Mouse (Mus musculus): ENCODE results near the gene Galnt4.

- no peak for TF ChIP-seq CTCF (IDR thresholded peaks at IDR 0.05; ENCODE audit: insufficient read depth, low read length)
- no peak for TF ChIP-seq POLR2A (IDR thresholded peaks at IDR 0.05; ENCODE audit: borderline replicate concordance, extremely low read depth, low read depth, low read length)
Observed at GRCm38 (mm10) chr10:99106311-99106702, 1.7 kb upstream of the Galnt4 start.
